In genomic region chr3:69257049-69257699, GRCm38 (mm10) we compare ENCODE assay signal across 8 mouse cellular contexts. TPM values are rescaled to one million over a fixed set of nuclear protein-coding genes. Genes with fewer than 3 reads are reported as not detected.
A peak's percentile ranks its signal among the peaks of the same experiment; 100 is the strongest.
DNase-seq lines count a peak whose midpoint lies in the region; ATAC-seq and TF ChIP-seq lines count a peak whose summit lies in the region.

No protein-coding gene starts in this region.

- H3K27ac ChIP-seq in kidney, embryonic 16.5 days (ENCODE audit: low read length), result no peak overlapping the region
- H3K27ac ChIP-seq in ES-E14 (ENCODE audit: insufficient read depth, low read depth, low read length, poor library complexity, severe bottlenecking), result no peak overlapping the region

- intact Hi-C loops in left cerebral cortex, postnatal 14 days (cut with DNase I), result loop anchor here (1.0 to 2.0 kb wide), 2 partner anchors 60 to 226 kb away; no protein-coding TSS in a partner anchor

- H3K4me1 ChIP-seq in kidney, embryonic 16.5 days (ENCODE audit: insufficient read depth, low read length), result no peaks in the 10 kb centered on the region
- H3K4me1 ChIP-seq in ES-E14 (ENCODE audit: control insufficient read depth in 2 of 2, insufficient read depth in 2 of 2, low read length in 2 of 2, poor library complexity in 1 of 2), result 0 out of 4 replicates have a peak, but pooled peaks cover 0 to 1% of the 10 kb centered on the region in 2 experiments

- H3K4me3 ChIP-seq in kidney, embryonic 16.5 days (ENCODE audit: low read length), result no peak overlapping the region
- H3K4me3 ChIP-seq in ES-E14 (ENCODE audit: insufficient read depth in 1 of 2, low read depth in 1 of 2, low read length in 2 of 2, poor library complexity in 1 of 2, severe bottlenecking in 1 of 2), result no peak overlapping the region

- no peak overlapping the region for H3K9ac ChIP-seq in kidney, embryonic 16.5 days (replicated peaks; ENCODE audit: low read length)
- no peak overlapping the region for H3K9ac ChIP-seq in ES-E14 (ENCODE audit: insufficient read depth, low read depth, low read length, poor library complexity, severe bottlenecking)

- no peaks in the 10 kb centered on the region for H3K27me3 ChIP-seq in kidney, embryonic 16.5 days (ENCODE audit: insufficient read depth, low read length)

- DNase-seq in kidney, postnatal 10 days, result peak; percentile 59
- peak; percentile 36 for DNase-seq in ES-E14 (ENCODE audit: low read depth, low spot score)
- peak; percentile 49 for DNase-seq in c-Kit-positive CD71-positive TER-119-positive erythroid progenitor cells, embryonic 14.5 days (ENCODE audit: low spot score)
- peak; percentile 10 to 82 for DNase-seq in frontal cortex, adult 2 months (ENCODE audit: extremely low spot score in 1 of 2, low spot score in 1 of 2)
- peak; percentile 47 to 68 for DNase-seq in left cerebral cortex, postnatal 14 days (ENCODE audit: low spot score in 2 of 2)
- DNase-seq in natural killer cell, adult 2 months (ENCODE audit: low spot score in 2 of 2), result peak; percentile 24 to 49
- DNase-seq in ovary, postnatal 36 days (ENCODE audit: low spot score), result no peak

- no peak for ATAC-seq in kidney, embryonic 16.5 days (ENCODE audit: low FRiP score, low TSS enrichment)

- WGBS in kidney, embryonic 16.5 days, result 8% methylated on average over 2 of the region's 2 CpGs

- no peak overlapping the region for H3K4me2 ChIP-seq in kidney, embryonic 16.5 days (replicated peaks; ENCODE audit: low read depth, low read length)

- H3K36me3 ChIP-seq in kidney, embryonic 16.5 days (ENCODE audit: insufficient read depth, low read length), result no peaks in the 10 kb centered on the region
- no peaks in the 10 kb centered on the region for H3K36me3 ChIP-seq in ES-E14 (ENCODE audit: control insufficient read depth, insufficient read depth, low read length, poor library complexity, severe bottlenecking)

- no peaks in the 10 kb centered on the region for H3K9me3 ChIP-seq in kidney, embryonic 16.5 days (ENCODE audit: low read length)
- H3K9me3 ChIP-seq in ES-E14 (ENCODE audit: control insufficient read depth, insufficient read depth, low read depth, low read length), result no peaks in the 10 kb centered on the region

- in situ Hi-C loops in ES-E14 (cut with MboI; ENCODE audit: low sequenced_read_pairs in 2 of 2, unreplicated experiment in 2 of 2), result loop anchor here in 1 of 2 experiments (25.0 kb wide), 1 partner anchor 230 kb away; no protein-coding TSS in a partner anchor

TF ChIP-seq in ES-E14, 5 proteins besides CTCF, POLR2A, EP300 and RAD21:
- no peak for TF ChIP-seq ZNF384 (IDR thresholded peaks at IDR 0.05; ENCODE audit: low read depth, low read length)
- no peak for TF ChIP-seq CHD2 (IDR thresholded peaks at IDR 0.05; ENCODE audit: low read depth, low read length)
- no peak for TF ChIP-seq MAFK (IDR thresholded peaks at IDR 0.05; ENCODE audit: insufficient read depth, low read depth, low read length)
- no peak for TF ChIP-seq HCFC1 (IDR thresholded peaks at IDR 0.05; ENCODE audit: borderline replicate concordance, insufficient read depth, low read length)
- peak; percentile 70; the same call in 1 of the 2 replicates for TF ChIP-seq ZC3H11A (IDR thresholded peaks at IDR 0.05; ENCODE audit: borderline replicate concordance, low read depth, low read length)

RNA-seq across cellular contexts. Expression of gene Arl14, which starts 35.0 kb away (rescaled TPM):
- polyA plus RNA-seq in kidney, embryonic 16.5 days (2015; fragmentation: Nextera tagmentation; extraction: Ambion mirVana), result 0.21 and 0.30 TPM in 2 replicates
- total RNA-seq in ES-E14 (2012; rRNA removed), result not detected in 2 replicates
- polyA plus RNA-seq in frontal cortex, adult 2 months (2012; rRNA removed), result not detected in 2 replicates
- not detected for total RNA-seq in left cerebral cortex, postnatal 14 days (2021)

RNA-seq across cellular contexts. Expression of gene Ppm1l, which starts 59.5 kb away (rescaled TPM):
- 5.7 and 6.0 TPM in 2 replicates for polyA plus RNA-seq in kidney, embryonic 16.5 days (2015; fragmentation: Nextera tagmentation; extraction: Ambion mirVana)
- 5.2 and 5.6 TPM in 2 replicates for total RNA-seq in ES-E14 (2012; rRNA removed)
- polyA plus RNA-seq in frontal cortex, adult 2 months (2012; rRNA removed), result 29.5 and 32.2 TPM in 2 replicates
- 10 to 100 TPM; 78.5 to 82.1 TPM for total RNA-seq in left cerebral cortex, postnatal 14 days (2021)

Comparison
In these comparisons a context has a peak if more than half of its experiments do, and no peak if none do; other contexts are left out.
1. RNA of gene Ppm1l, which starts 59.5 kb away (total RNA-seq): 78.5 to 82.1 TPM in left cerebral cortex, postnatal 14 days; 5.2 to 5.6 TPM in ES-E14; every median in the first group is over 10 times any median in the second.